Comparison of ENCODE assay signal across 7 mouse cellular contexts in the genomic region with DNA sequence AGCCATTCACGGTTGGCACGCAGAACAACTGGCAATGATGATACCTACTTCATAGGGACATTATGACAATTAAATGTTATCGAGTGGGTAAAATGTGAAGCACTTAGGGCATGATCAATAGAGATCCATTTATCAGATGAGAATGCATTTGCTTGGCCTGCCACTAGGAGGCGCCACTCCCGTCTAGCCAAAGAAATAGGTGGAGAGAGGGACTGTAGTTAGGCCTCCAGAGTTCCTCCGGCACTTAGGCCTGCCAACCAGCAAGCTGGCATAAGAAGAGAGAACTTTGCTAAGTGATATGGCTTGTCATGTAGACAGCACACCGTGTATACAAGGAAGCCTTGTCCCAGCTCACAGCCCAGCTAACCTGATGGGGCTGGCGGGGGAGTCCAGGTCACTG. TPM values are rescaled to one million over a fixed set of nuclear protein-coding genes. Genes with fewer than 3 reads are reported as not detected.
DNase-seq lines count a peak whose midpoint lies in the region; ATAC-seq lines count a peak whose summit lies in the region.

No protein-coding gene starts in this region.

- intact Hi-C loops in heart, postnatal 36 days (cut with DNase I), result no loop called here

- ATAC-seq in common myeloid progenitor, adult 5-6 weeks (replicated peaks; ENCODE audit: low read depth, poor library complexity, severe bottlenecking), result 0 out of 2 replicates have a peak, but pooled peaks have one; percentile 15

- DNase-seq in heart, postnatal 36 days, result peak; percentile 38 to 65
- DNase-seq in heart, adult 8-10 months (ENCODE audit: low spot score), result no peak
- DNase-seq in urinary bladder, postnatal 14 days (ENCODE audit: low spot score), result peak; percentile 35
- DNase-seq in urinary bladder, postnatal 10 days (ENCODE audit: low spot score), result no peak
- DNase-seq in lung, postnatal 4 days, result peak; percentile 38 to 58
- no peak for DNase-seq in adipocyte (ENCODE audit: low spot score)

RNA-seq across cellular contexts. Expression of a gene that starts 3.8 kb away (rescaled TPM):
- total RNA-seq in heart, postnatal 36 days (2021), result not detected
- not detected for total RNA-seq in heart, adult 8-10 months (2022)
- not detected in 2 replicates for total RNA-seq in common myeloid progenitor, adult 5-6 weeks (2017)

RNA-seq across cellular contexts. Expression of a gene that starts 4.2 kb away (rescaled TPM):
- total RNA-seq in heart, postnatal 36 days (2021), result under 1 TPM; 0.27 to 0.44 TPM
- total RNA-seq in heart, adult 8-10 months (2022), result under 1 TPM; 0.08 to 0.57 (median 0.12) TPM
- 0.46 and 0.58 TPM in 2 replicates for total RNA-seq in common myeloid progenitor, adult 5-6 weeks (2017)

RNA-seq across cellular contexts. Expression of a gene that starts 15.7 kb away (rescaled TPM):
- total RNA-seq in heart, postnatal 36 days (2021), result not detected
- total RNA-seq in heart, adult 8-10 months (2022), result not detected
- total RNA-seq in common myeloid progenitor, adult 5-6 weeks (2017), result not detected in 2 replicates

RNA-seq across cellular contexts. Expression of a gene that starts 19.1 kb away (rescaled TPM):
- total RNA-seq in heart, postnatal 36 days (2021), result 100 to 1,000 TPM; 185 to 191 TPM
- 100 to 1,000 TPM; 177 to 185 (median 182) TPM for total RNA-seq in heart, adult 8-10 months (2022)
- total RNA-seq in common myeloid progenitor, adult 5-6 weeks (2017), result 56.3 and 58.6 TPM in 2 replicates

RNA-seq across cellular contexts. Expression of a gene that starts 31.2 kb away (rescaled TPM):
- total RNA-seq in heart, postnatal 36 days (2021), result 1 to 10 TPM; 4.0 to 5.9 TPM
- total RNA-seq in heart, adult 8-10 months (2022), result 1 to 10 TPM; 2.7 to 5.8 (median 4.7) TPM
- total RNA-seq in common myeloid progenitor, adult 5-6 weeks (2017), result 5.3 TPM in 2 replicates

Comparison
In these comparisons a context has a peak if more than half of its experiments do, and no peak if none do; other contexts are left out.
1. DNase-seq: peak in heart, postnatal 36 days (2 of 2), urinary bladder, postnatal 14 days (single experiment) and lung, postnatal 4 days (2 of 2); none in heart, adult 8-10 months (single experiment), urinary bladder, postnatal 10 days (single experiment) and adipocyte (single experiment).